Mouse (Mus musculus): ENCODE measurements around the gene Ugt1a6a. TPM values are rescaled to one million over a fixed set of nuclear protein-coding genes. Genes with fewer than 3 reads are reported as not detected.

Gene Ugt1a6a
- polyA plus RNA-seq, 1 experiment from 2014 or later = 2.1 TPM

DNA sequence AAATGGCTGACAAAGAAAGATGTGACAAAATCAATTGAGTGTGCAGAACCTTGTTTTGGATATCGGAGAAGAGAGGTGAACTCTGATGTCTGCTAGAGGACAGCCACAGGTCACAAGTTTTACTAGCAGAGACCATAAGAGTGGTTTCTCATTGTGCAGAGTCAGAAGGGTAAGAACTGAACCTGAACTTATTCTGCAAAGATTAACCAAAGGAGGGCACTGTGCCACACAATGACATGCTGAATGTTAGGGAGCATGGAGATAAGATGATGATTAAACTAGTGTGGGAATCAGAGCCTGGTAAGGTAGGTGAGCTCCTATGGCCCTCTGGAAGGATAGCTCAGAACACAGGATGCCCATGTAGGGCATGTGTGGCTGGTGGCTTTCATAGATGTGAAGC lies 61.1 kb downstream of the Ugt1a6a start:
- no peak overlapping the region for H3K9ac ChIP-seq
- no peak overlapping the region for H3K4me2 ChIP-seq
- H3K27ac ChIP-seq = no peak overlapping the region
- no peak overlapping the region for H3K4me3 ChIP-seq
- H3K27me3 ChIP-seq (replicated peaks) = peaks cover 14% of the 10 kb centered on the region
- H3K9me3 ChIP-seq (replicated peaks) = no peaks in the 10 kb centered on the region
- no peaks in the 10 kb centered on the region for H3K4me1 ChIP-seq
- ATAC-seq = no peak
- no peaks in the 10 kb centered on the region for H3K36me3 ChIP-seq
- WGBS (ENCODE audit: insufficient replicate concordance) = 80% methylated on average over 1 of the region's 1 CpGs

- Histone ChIP-seq H3K36me3 (no peaks in the 10 kb centered on the region), H3K27ac (no peak overlapping the region), H3K4me1 (no peaks in the 10 kb centered on the region), H3K27me3 (replicated peaks) (peaks cover 14% of the 10 kb centered on the region), H3K4me2 (no peak overlapping the region), H3K9ac (no peak overlapping the region), H3K4me3 (no peak overlapping the region), H3K9me3 (replicated peaks) (no peaks in the 10 kb centered on the region)
- 49% methylated on average over 3 of the region's 3 CpGs for WGBS (ENCODE audit: insufficient replicate concordance)
- ATAC-seq = no peak
These were observed 62.8 kb downstream of the Ugt1a6a start for GRCm38 (mm10) chr1:88197443-88197842.

DNA sequence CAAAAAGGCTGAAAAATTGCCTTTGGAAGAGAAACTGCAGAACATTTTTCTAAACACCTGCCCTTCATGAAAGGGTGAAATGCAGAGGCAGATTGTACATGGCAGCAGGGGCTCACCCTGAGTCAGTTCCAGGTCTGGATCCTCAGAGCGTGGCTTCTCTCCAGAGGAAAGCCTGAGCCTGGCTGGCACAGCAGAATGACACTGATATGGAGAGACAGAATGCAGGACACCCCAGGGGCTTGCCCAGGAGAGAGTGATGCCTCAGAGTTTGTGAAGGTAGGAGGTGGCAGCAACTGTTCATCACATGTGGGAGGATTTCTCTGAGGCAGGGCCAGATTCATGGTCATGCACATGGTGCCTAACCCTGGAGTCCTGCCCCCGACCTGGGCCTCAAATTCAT lies 65.4 kb downstream of the Ugt1a6a start:
- Histone ChIP-seq H3K4me3 (no peak overlapping the region), H3K27ac (no peak overlapping the region), H3K9ac (no peak overlapping the region), H3K36me3 (no peaks in the 10 kb centered on the region), H3K4me1 (peaks cover 7% of the 10 kb centered on the region), H3K4me2 (no peak overlapping the region), H3K9me3 (replicated peaks) (no peaks in the 10 kb centered on the region), H3K27me3 (replicated peaks) (peaks cover 14% of the 10 kb centered on the region)
- ATAC-seq = no peak
- 59% methylated on average over 2 of the region's 2 CpGs for WGBS (ENCODE audit: insufficient replicate concordance)

DNA sequence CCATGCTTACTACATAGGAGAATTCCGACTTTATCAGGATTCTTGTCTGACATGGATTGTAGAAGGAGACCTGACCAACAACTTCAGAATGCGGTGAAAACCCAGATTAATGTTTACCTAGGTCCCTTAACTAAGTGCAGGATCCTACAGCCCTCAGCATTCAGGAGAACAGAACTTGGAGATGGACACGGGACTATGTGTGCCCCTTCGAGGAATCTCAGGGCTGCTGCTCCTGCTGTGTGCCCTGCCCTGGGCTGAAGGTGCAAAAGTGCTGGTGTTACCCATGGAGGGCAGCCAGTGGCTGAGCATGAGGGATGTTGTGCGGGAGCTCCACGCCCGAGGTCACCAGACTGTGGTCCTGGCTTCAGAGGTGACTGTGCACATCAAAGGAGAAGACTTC lies 65.8 kb downstream of the Ugt1a6a start, which contains the start of gene Ugt1a2:
Gene Ugt1a2, plus strand, starts transcription at position 146 of the 400 bp plus-strand sequence.
- ATAC-seq = no peak
- 69% methylated on average over 7 of the region's 7 CpGs for WGBS (ENCODE audit: insufficient replicate concordance)

DNA sequence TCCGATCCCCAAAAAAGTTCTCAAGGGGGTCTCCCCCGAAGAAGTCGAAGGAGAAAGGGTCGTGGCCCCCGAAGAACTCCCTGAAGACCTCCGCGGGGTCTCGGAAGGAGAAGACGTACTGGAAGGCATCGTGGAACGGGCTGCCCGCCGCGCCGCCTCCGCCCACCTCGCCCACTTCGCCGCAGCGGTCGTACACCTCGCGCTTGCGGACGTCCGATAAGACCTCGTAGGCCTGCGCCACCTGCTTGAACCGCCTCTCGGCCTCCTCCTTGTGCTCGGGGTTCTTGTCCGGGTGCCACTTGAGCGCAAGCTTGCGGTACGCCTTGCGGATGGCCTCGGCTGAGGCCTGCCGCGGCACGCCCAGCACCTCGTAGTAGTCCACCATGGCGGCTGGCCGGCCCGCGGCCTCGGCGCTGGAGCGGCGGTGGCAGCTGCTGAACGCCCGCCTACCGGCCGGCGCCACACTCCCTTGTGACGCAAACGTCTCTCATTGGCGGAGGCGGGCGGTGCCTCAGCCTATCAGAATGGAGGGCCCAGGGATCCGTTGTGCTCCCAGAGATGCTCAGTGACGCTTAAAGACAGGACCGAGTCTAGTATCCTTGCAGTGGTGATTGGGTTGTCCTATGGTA lies 70.8 kb downstream of the Ugt1a6a start, which contains the start of gene Dnajb3:
Gene Dnajb3, minus strand, starts transcription at position 489 of the 629 bp plus-strand sequence.
- H3K4me3 ChIP-seq = peak within 1 kb of the TSS; percentile 66
- no peaks in the 10 kb centered on the region for H3K36me3 ChIP-seq
- peak; percentile 89 for ATAC-seq
- WGBS (ENCODE audit: insufficient replicate concordance) = 5% methylated on average over 62 of the region's 62 CpGs
- H3K4me1 ChIP-seq = peaks cover 42% of the 10 kb centered on the region
- no peaks in the 10 kb centered on the region for H3K9me3 ChIP-seq (replicated peaks)
- peak within 1 kb of the TSS; percentile 82 for H3K9ac ChIP-seq
- peak within 1 kb of the TSS; percentile 87 for H3K4me2 ChIP-seq
- H3K27ac ChIP-seq = peak within 1 kb of the TSS; percentile 94
- H3K27me3 ChIP-seq (replicated peaks) = 0 out of 2 replicates have a peak, but pooled peaks cover 2% of the 10 kb centered on the region

More for the DNA sequence above, 65.8 kb downstream of the Ugt1a6a start, which contains the start of gene Ugt1a2:
- H3K27me3 ChIP-seq (replicated peaks) = peaks cover 14% of the 10 kb centered on the region
- no peaks in the 10 kb centered on the region for H3K36me3 ChIP-seq
- H3K9me3 ChIP-seq (replicated peaks) = no peaks in the 10 kb centered on the region
- peaks cover 11% of the 10 kb centered on the region for H3K4me1 ChIP-seq
- H3K4me2 ChIP-seq = no peak within 1 kb of the TSS
- H3K9ac ChIP-seq = no peak within 1 kb of the TSS
- no peak within 1 kb of the TSS for H3K4me3 ChIP-seq
- no peak within 1 kb of the TSS for H3K27ac ChIP-seq

DNA sequence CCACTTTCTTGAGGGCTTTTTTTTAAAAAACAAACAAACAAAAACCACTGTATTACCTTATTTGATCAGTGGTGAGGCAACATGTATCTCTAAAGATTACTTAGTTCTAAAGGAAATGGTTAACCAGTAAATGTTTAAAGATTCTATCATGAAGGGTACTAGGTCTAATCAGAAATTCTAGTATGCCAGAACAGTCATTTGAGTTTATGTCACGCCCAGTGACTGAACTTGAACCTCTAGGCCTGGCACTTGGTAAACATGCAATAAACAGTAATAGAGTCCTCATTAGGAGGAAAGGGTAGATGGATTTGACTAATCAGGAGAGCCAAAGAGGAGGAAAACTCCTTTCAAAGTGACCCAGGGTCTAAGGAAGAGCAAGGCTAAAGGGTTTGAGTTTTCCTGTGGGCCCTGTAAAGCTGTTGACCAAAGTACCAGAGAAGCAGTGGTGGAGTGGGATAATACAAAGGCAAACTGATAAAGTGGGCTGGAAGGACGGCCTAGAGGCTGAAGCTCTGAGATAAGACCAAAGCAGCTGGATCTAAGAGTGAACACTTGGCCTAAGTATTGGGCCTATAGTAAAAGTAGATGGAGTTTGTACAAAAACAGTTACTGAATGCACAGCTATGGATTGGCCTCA lies 72.4 kb downstream of the Ugt1a6a start:
- peaks cover 42% of the 10 kb centered on the region for H3K4me1 ChIP-seq
- WGBS (ENCODE audit: insufficient replicate concordance) = 22% methylated on average over 2 of the region's 2 CpGs
- peak overlapping the region; percentile 49 for H3K4me2 ChIP-seq
- peak; percentile 91 for ATAC-seq
- peaks cover 3% of the 10 kb centered on the region for H3K9me3 ChIP-seq (replicated peaks)
- H3K27ac ChIP-seq = peak overlapping the region; percentile 94
- H3K9ac ChIP-seq = peak overlapping the region; percentile 39; the same call in 1 of the 2 replicates
- H3K36me3 ChIP-seq = no peaks in the 10 kb centered on the region
- no peaks in the 10 kb centered on the region for H3K27me3 ChIP-seq (replicated peaks)
- H3K4me3 ChIP-seq = no peak overlapping the region

DNA sequence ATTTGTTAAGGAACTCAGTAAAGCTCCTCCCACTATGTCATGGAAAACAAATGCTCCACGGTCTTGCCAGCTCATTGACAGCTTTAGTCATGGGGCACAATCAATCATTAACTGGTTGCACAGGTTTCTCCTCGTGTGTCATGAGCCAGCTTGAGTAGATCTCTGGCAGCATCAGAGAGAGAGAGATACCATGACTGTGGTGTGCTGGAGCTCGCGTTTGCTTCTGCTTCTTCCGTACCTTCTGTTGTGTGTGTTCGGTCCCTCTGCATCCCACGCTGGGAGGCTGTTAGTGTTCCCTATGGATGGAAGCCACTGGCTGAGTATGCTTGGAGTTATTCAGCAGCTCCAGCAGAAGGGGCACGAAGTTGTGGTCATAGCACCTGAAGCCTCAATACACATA lies 77.2 kb downstream of the Ugt1a6a start, which contains the start of gene Ugt1a1:
Gene Ugt1a1, plus strand, starts transcription at position 148 of the 400 bp plus-strand sequence.
- 54% methylated on average over 8 of the region's 8 CpGs for WGBS (ENCODE audit: insufficient replicate concordance)
- H3K9me3 ChIP-seq (replicated peaks) = peaks cover 46% of the 10 kb centered on the region
- no peak within 1 kb of the TSS for H3K4me2 ChIP-seq
- H3K9ac ChIP-seq = no peak within 1 kb of the TSS
- H3K27me3 ChIP-seq (replicated peaks) = no peaks in the 10 kb centered on the region
- no peak for ATAC-seq
- no peak within 1 kb of the TSS for H3K4me3 ChIP-seq
- no peak within 1 kb of the TSS for H3K27ac ChIP-seq
- H3K4me1 ChIP-seq = peaks cover 18% of the 10 kb centered on the region
- H3K36me3 ChIP-seq = no peaks in the 10 kb centered on the region

GRCm38 (mm10) chr1:88212341-88213045 lies 77.9 kb downstream of the Ugt1a6a start:
- Histone ChIP-seq H3K36me3 (no peaks in the 10 kb centered on the region), H3K4me3 (no peak overlapping the region), H3K9me3 (replicated peaks) (peaks cover 53% of the 10 kb centered on the region), H3K4me1 (peaks cover 11% of the 10 kb centered on the region), H3K9ac (no peak overlapping the region), H3K27me3 (replicated peaks) (no peaks in the 10 kb centered on the region), H3K4me2 (no peak overlapping the region), H3K27ac (no peak overlapping the region)
- 51% methylated on average over 8 of the region's 8 CpGs for WGBS (ENCODE audit: insufficient replicate concordance)
- ATAC-seq = no peak

GRCm38 (mm10) chr1:88213061-88213460 lies 78.5 kb downstream of the Ugt1a6a start:
- Histone ChIP-seq H3K4me1 (peaks cover 6% of the 10 kb centered on the region; the same call in 1 of the 2 replicates), H3K4me2 (no peak overlapping the region), H3K27ac (no peak overlapping the region), H3K4me3 (no peak overlapping the region), H3K9me3 (replicated peaks) (peaks cover 55% of the 10 kb centered on the region), H3K36me3 (no peaks in the 10 kb centered on the region), H3K27me3 (replicated peaks) (no peaks in the 10 kb centered on the region), H3K9ac (no peak overlapping the region)
- WGBS (ENCODE audit: insufficient replicate concordance) = 56% methylated on average over 1 of the region's 1 CpGs
- ATAC-seq = no peak

DNA sequence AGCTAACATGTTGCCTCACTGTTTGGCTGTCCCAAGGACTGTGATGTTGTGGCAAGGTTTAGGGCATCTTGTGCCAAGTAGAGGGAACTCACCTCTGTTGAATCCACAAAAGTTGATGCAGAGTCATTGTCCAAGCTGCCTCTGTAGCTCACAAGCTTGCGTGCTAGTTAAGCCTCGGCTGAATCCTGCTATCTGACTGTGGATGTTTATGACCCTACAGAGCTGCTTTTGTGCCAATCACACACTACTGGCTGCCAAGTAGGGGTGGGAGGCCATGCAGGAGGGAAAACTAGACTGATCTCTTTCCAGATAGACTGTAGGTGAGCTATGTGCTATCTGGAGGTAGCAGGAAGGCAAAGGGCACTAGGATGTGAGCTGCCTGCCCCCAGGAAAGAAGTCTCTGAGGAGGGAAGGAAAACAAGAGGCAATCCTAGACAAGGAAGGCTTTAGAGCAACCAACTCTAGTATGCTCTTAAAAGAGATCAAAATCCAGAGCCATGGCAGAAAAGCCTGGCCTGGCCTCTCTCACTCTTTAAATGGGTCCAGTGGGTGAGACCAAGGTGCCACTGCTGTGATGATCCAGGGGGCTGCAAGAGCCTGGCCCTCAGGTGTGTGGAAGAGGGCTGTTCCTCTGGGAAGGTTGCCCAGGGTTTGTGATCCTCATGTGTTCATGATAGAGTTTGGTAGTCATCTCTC lies 79.3 kb downstream of the Ugt1a6a start:
- H3K27ac ChIP-seq = no peak overlapping the region
- H3K36me3 ChIP-seq = no peaks in the 10 kb centered on the region
- H3K9ac ChIP-seq = no peak overlapping the region
- no peak overlapping the region for H3K4me2 ChIP-seq
- H3K9me3 ChIP-seq (replicated peaks) = peaks cover 55% of the 10 kb centered on the region
- H3K4me3 ChIP-seq = no peak overlapping the region
- WGBS (ENCODE audit: insufficient replicate concordance) = 65% methylated on average over 2 of the region's 2 CpGs
- H3K27me3 ChIP-seq (replicated peaks) = no peaks in the 10 kb centered on the region
- no peaks in the 10 kb centered on the region for H3K4me1 ChIP-seq
- ATAC-seq = peak; percentile 9; the same call in 1 of the 2 replicates

GRCm38 (mm10) chr1:88214462-88214952 lies 79.9 kb downstream of the Ugt1a6a start:
- ATAC-seq = no peak
- Histone ChIP-seq H3K4me3 (no peak overlapping the region), H3K4me1 (no peaks in the 10 kb centered on the region), H3K27me3 (replicated peaks) (no peaks in the 10 kb centered on the region), H3K36me3 (no peaks in the 10 kb centered on the region), H3K27ac (no peak overlapping the region), H3K9ac (no peak overlapping the region), H3K9me3 (replicated peaks) (peaks cover 55% of the 10 kb centered on the region), H3K4me2 (no peak overlapping the region)
- 62% methylated on average over 2 of the region's 2 CpGs for WGBS (ENCODE audit: insufficient replicate concordance)
